Mouse (Mus musculus): ENCODE data around the gene Mmp10.

DNA sequence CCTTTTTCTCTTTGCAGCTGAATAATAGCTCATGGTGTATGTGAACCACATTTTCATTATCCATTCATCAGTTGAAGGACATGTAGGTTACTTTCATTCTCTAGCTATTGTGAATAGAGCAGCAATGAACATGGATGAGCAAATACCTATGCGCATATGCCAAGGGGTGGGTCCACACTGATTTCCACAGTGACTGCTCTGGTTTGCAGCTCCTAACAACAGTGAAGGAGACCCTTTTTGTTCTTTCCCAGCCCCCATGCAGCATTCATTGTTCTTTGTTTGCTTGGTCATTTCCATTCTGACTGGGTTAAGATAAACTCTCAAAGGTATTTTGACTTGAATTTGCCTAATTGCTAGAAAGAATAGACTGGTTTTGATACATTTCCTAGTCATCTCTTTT is 31.9 kb upstream of the Mmp10 start:
- TF ChIP-seq GATA1 (IDR thresholded peaks at IDR 0.05; ENCODE audit: low read length), result no peak
- TF ChIP-seq TAL1 (IDR thresholded peaks at IDR 0.05; ENCODE audit: low read length), result no peak

All from erythroblast, embryonic 14.5 days (primary cell).